Mouse (Mus musculus): ENCODE results near the gene Gm867.

- TF ChIP-seq GATA1 (IDR thresholded peaks at IDR 0.05; ENCODE audit: low read depth, low read length) (no peak), CTCF (IDR thresholded peaks at IDR 0.05 in 2 of 3, conservative IDR thresholded peaks at IDR 0.05 in 1 of 3; ENCODE audit: control insufficient read depth in 1 of 3, insufficient read depth in 1 of 3, low read depth in 2 of 3, low read length in 3 of 3, poor library complexity in 1 of 3, severe bottlenecking in 1 of 3) (no peak), E2F4 (IDR thresholded peaks at IDR 0.05; ENCODE audit: borderline replicate concordance, low read depth, low read length) (no peak), USF1 (IDR thresholded peaks at IDR 0.05; ENCODE audit: low read depth, low read length) (no peak), MAX (IDR thresholded peaks at IDR 0.05; ENCODE audit: low read length) (no peak), EP300 (IDR thresholded peaks at IDR 0.05; ENCODE audit: low read depth in 1 of 2, low read length in 2 of 2) (no peak), TBP (IDR thresholded peaks at IDR 0.05; ENCODE audit: low read depth, low read length) (no peak), GABPA (IDR thresholded peaks at IDR 0.05; ENCODE audit: low read depth, low read length) (no peak)
Measured at GRCm38 (mm10) chr10:75915557-75915956, 24.9 kb downstream of the Gm867 start.

All from MEL (cell line).